Mouse (Mus musculus): ENCODE measurements around the gene Nek8. TPM values are rescaled to one million over a fixed set of nuclear protein-coding genes. Genes with fewer than 3 reads are reported as not detected.

Gene Nek8
- total RNA-seq, 1 experiment from 2014 or later: 4.3 TPM

- no peak for ATAC-seq (replicated peaks; ENCODE audit: insufficient number of reproducible peaks, low FRiP score, low TSS enrichment, poor library complexity, severe bottlenecking)
Observed at GRCm38 (mm10) chr11:78172034-78172747, 4.3 kb downstream of the Nek8 start.

GRCm38 (mm10) chr11:78171328-78171727 is 5.1 kb downstream of the Nek8 start:
- no peak for ATAC-seq (replicated peaks; ENCODE audit: insufficient number of reproducible peaks, low FRiP score, low TSS enrichment, poor library complexity, severe bottlenecking)

DNA sequence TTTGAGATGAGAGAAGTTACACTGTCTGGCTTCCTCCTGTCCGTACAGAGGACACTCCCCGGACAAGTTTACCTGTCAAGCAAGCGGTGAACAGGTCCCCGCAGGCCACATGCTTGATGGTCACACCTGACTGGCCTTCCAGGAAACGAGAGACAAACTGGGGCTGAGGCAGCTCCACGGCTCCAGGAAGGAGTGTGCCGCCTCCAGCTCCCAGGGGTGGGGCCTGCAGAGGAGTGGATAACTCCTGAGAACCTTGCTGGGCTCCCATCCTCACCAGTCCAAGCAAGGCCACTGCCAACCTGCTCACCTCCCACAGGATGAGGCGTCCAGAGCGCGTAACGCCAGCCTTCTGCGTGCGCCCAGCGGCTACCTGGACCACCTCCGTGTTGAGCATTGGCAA is 6.2 kb downstream of the Nek8 start:
- ATAC-seq (replicated peaks; ENCODE audit: insufficient number of reproducible peaks, low FRiP score, low TSS enrichment, poor library complexity, severe bottlenecking): no peak

- ATAC-seq (replicated peaks; ENCODE audit: insufficient number of reproducible peaks, low FRiP score, low TSS enrichment, poor library complexity, severe bottlenecking): peak; percentile 16; the same call in 1 of the 2 replicates
Observed at GRCm38 (mm10) chr11:78168541-78169468, 7.7 kb downstream of the Nek8 start.

GRCm38 (mm10) chr11:78167257-78167959 is 9.1 kb downstream of the Nek8 start:
- no peak for ATAC-seq (replicated peaks; ENCODE audit: insufficient number of reproducible peaks, low FRiP score, low TSS enrichment, poor library complexity, severe bottlenecking)

- no peak for ATAC-seq (replicated peaks; ENCODE audit: insufficient number of reproducible peaks, low FRiP score, low TSS enrichment, poor library complexity, severe bottlenecking)
Observed at GRCm38 (mm10) chr11:78166640-78167039, 9.8 kb downstream of the Nek8 start.

DNA sequence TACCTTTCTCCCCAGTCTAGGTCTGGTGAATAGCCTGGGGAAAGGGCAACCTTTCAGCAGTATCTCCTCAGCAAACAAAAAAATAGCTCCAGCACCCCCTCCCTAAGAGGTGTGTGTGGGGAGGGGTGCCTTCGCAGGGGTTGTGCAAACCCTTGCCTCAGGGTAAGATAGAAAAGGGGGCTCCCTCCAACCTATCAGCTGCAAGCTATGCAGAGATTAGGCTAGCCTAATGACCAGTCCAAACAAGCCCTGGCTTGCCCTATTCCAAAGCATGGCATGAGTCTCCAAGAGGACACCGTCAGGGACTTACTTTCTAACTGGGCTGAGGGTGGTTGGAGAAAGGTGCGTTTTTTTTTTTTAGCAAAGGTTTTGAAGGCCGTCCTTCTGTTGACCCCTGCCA is 10.3 kb downstream of the Nek8 start:
- no peak for ATAC-seq (replicated peaks; ENCODE audit: insufficient number of reproducible peaks, low FRiP score, low TSS enrichment, poor library complexity, severe bottlenecking)

DNA sequence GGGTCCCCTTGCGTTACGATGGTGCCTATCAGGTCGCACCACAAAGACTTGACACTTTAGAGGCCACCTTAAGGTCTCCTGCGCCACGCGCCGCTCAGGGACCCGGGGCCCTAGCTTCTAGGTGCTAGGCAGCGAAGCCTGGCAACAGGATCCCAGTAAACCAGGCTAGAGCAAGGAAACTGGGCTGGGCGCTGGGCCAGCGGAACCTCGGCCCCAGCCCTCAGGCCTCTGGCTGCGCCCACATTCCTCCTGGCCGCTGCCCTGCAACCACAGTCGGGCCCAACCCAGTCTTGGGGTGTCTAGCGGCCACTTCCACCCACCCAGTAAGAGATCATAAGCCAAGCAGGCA is 10.7 kb downstream of the Nek8 start:
- 0 out of 2 replicates have a peak, but pooled peaks have one; percentile 14 for ATAC-seq (replicated peaks; ENCODE audit: insufficient number of reproducible peaks, low FRiP score, low TSS enrichment, poor library complexity, severe bottlenecking)

DNA sequence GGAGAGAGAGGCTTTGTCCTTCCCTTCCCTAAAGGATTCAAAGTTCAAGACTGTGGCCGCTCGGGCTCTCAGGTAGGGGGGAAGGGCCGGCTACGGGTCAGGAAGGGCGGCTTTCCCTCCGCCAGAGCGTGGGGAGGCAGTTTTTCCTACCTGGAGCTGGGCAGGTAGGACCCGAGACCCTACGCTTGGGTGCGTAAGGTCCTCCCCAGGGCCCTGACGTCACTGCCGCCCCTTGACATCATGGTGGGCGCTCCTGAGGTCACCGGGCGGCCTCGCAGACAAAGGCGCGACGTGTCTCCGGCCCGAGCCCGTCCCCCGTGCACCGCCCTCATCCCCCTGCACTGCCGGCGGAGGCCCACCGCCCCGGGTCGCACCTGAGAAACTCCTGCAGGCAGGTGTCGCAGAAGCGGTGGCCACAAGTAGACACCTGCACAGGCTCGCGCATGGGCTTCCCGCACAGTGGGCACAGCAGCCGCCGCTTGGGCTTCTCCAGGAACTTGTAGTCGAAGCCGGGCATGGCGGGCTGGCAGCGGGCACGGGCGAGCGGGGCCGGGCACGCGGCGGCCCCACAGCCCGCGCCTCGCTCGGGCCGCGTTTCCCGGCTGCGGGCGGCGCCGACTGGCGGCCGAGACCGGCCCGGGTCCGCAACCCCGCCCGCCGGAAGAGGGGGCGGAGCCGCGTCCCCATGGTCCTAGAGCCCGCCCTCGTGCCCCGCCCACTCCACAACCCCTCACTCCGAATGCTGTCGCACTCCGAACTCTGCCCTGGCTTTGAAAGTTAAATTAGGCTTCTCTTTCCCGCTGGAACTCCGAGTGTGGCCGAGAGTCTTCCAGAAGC is 11.3 kb downstream of the Nek8 start, which contains the start of gene Traf4:
Gene Traf4 (minus strand): TSS at position 666 of the 837 bp plus-strand sequence.
- ATAC-seq (replicated peaks; ENCODE audit: insufficient number of reproducible peaks, low FRiP score, low TSS enrichment, poor library complexity, severe bottlenecking): 0 out of 2 replicates have a peak, but pooled peaks have one; percentile 37

DNA sequence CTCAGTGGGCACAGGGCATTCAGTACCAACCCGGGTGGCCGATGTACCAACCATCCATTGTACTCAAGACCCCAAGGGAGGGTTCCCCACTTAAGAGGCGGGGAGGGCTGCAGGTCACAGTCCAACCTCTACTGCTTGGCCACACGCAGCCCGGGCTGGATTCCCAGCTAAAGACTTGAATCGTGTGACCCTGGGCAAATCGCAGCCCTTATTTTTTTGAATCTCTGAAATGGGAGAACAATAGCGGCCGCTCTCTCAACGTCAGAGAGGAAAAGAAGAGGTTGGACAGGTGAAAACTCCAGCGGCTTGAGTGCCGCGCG is 11.9 kb downstream of the Nek8 start:
- ATAC-seq (replicated peaks; ENCODE audit: insufficient number of reproducible peaks, low FRiP score, low TSS enrichment, poor library complexity, severe bottlenecking): no peak

DNA sequence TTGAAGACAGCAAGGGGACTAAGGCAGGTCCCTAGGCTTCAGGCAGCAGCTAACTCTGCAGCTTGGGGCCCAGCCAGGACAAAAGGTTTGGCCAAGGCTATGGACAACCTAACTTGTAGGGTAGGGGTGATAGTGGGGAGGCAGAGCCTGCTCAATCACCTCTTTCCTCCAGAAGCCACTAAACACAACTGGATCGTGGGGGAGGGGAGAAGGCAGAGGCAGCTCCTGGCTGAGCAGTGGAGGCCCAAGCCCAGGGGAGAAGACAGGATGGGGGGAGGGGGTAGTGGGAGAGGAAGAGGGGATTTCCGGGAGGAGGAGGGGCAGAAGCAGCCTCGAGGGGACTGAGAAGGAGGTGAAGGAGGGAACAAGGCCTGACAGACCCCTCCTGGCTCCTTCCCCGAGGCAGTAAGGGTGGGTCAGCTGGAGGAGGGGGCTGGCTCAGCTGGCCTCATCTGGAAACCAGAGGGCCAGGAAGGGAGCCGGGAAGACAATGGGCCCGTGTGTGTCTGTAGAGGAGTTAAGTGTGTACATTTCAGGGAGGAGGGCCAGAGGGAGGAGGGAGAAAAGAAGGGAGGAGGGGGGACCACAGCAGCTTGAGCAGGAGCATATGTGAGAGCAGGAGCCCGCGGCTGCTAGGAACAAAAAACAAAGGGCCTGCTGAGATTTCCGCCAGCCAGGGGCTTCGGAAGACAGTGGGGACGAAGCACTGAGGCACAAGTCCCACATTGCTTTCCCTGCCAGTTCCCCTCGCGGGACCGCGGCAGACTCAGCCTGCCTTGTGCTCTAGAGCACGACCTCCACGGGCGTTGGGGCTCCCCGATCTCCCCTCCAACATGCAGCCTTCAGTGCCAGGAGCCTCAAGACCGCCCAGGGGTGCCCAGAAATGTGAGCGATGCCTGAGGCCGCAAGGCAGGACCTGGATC is 12.5 kb downstream of the Nek8 start:
- ATAC-seq (replicated peaks; ENCODE audit: insufficient number of reproducible peaks, low FRiP score, low TSS enrichment, poor library complexity, severe bottlenecking): no peak

DNA sequence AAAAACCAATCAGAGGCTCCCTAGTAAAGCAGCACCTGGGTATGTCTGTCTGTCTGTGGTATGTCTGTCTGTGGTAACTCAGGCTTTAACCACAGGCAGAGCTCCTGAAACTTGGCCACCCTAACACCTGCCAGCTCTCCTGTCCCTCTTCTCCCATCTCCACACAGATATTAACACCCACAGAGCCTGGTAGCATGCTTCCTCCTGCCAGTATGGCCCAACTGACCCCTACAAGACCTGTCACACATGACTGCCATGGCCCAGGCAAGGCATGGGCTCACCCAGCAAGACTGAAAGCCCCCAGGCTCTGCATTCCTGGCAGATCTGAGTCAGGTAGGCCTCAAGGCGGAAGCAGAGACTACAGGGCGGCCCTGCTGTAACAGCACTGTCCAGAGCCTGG is 13.4 kb downstream of the Nek8 start:
- ATAC-seq (replicated peaks; ENCODE audit: insufficient number of reproducible peaks, low FRiP score, low TSS enrichment, poor library complexity, severe bottlenecking): no peak

- no peak for ATAC-seq (replicated peaks; ENCODE audit: insufficient number of reproducible peaks, low FRiP score, low TSS enrichment, poor library complexity, severe bottlenecking)
Observed at GRCm38 (mm10) chr11:78162504-78162903, 14.0 kb downstream of the Nek8 start.

- no peak for ATAC-seq (replicated peaks; ENCODE audit: insufficient number of reproducible peaks, low FRiP score, low TSS enrichment, poor library complexity, severe bottlenecking)
Observed at GRCm38 (mm10) chr11:78161968-78162367, 14.5 kb downstream of the Nek8 start.

GRCm38 (mm10) chr11:78161169-78161568 is 15.3 kb downstream of the Nek8 start:
- no peak for ATAC-seq (replicated peaks; ENCODE audit: insufficient number of reproducible peaks, low FRiP score, low TSS enrichment, poor library complexity, severe bottlenecking)

GRCm38 (mm10) chr11:78160675-78161074 is 15.8 kb downstream of the Nek8 start:
- no peak for ATAC-seq (replicated peaks; ENCODE audit: insufficient number of reproducible peaks, low FRiP score, low TSS enrichment, poor library complexity, severe bottlenecking)

DNA sequence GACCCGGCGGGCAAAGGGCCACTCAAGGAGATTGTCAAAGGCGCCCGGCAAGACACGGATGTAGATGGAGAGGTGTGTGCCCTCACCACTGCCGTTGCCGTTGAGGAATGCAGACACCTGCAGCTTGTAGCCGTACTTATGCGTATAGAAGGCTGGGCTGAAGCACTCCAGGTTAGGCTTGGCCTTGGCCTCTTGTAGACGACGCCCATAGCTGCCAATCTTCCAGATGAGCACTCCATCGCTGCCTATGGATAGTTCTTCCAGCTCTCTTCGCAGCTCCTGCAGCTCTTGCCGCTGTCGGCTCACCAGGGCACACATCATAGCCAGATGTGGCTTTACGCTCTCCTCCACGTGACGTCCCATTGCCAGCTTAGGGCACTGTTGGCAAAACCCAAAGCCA is 16.3 kb downstream of the Nek8 start:
- no peak for ATAC-seq (replicated peaks; ENCODE audit: insufficient number of reproducible peaks, low FRiP score, low TSS enrichment, poor library complexity, severe bottlenecking)

GRCm38 (mm10) chr11:78159557-78159956 is 16.9 kb downstream of the Nek8 start:
- no peak for ATAC-seq (replicated peaks; ENCODE audit: insufficient number of reproducible peaks, low FRiP score, low TSS enrichment, poor library complexity, severe bottlenecking)
